Mouse (Mus musculus) cerebellum, adult 9-11 months (tissue): Measurements from ENCODE around the gene Ptgs1.

Experiments
- DNase-seq: peaks from one replicate; pipeline ENCODE4 v3.0.0; 2022

Ptgs1 gene

GRCm38 (mm10) chr2:36215203-36215739 lies 15.0 kb upstream of the Ptgs1 start:
- DNase-seq, result no peak

GRCm38 (mm10) chr2:36216546-36216945 lies 13.7 kb upstream of the Ptgs1 start:
- DNase-seq, result no peak

DNA sequence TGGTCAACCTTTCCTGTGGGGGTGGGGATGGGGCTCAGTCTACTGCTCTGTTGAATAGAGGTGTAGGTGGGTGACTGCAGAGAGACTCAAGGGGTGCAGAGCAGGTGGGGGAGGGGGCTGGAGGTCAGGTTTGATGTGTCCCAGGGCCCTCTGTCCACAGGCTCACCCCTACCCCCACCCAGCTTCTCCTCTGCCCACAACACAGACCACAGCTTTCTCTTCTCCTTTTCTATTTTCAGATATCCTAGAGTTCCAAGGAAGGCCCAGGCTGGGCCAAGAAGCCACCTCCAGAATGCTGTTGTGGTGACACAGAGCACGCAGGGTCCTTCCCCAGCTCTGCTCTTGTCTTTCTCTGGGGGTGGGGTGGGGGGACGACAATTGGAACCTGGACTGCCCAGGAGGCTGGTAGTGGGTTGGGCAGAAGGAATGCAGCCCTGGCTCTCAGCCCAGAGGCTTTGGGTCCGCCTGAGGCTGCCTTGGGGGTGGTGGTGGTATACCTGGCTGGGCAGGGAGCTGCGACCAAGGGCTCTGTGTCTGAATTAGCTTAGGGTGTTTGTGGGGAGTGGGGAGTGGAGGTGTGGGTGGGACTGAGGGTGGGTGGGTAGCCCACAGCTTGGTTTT lies 13.2 kb upstream of the Ptgs1 start:
- DNase-seq, result no peak

GRCm38 (mm10) chr2:36217692-36218233 lies 12.5 kb upstream of the Ptgs1 start:
- DNase-seq, result no peak

DNA sequence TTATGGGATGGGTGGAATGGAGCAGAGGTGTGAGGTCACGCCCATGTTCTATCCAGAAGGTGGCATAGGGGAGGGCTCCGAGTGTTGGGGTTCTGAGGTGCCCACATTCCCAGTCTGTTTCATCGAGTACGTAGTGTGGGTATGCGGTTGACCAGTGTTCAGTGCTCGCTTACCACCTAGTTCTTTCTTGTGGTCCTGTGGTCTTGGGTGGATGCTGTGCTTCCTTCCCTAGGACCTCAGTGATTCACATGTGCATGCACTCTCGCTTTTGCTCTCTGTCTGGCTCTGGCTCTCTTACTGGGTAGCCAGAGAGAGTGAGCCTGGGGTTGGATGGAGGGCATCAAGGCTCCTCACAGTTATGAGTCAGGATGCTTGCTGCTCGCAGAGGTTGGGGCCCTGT lies 10.1 kb upstream of the Ptgs1 start:
- no peak for DNase-seq

DNA sequence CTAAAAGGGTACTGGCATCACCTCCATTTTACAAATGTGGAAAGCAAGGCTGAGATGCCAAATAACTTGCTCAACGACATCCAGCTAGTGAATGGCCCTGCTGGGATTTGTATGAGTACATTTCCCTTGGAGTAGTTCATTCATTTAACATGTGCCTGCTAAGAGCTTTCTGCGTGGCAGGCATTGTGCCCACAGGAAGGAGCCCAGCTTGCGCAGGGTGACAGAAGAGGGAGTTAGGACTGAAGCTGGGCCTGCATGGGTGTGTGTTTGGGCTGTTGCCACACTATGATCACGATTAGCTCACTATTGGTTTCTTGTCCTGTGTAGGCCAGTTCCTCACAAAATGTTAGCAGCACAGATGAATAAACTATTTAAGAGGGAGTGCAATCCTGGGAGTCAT lies 9.3 kb upstream of the Ptgs1 start:
- no peak for DNase-seq

DNA sequence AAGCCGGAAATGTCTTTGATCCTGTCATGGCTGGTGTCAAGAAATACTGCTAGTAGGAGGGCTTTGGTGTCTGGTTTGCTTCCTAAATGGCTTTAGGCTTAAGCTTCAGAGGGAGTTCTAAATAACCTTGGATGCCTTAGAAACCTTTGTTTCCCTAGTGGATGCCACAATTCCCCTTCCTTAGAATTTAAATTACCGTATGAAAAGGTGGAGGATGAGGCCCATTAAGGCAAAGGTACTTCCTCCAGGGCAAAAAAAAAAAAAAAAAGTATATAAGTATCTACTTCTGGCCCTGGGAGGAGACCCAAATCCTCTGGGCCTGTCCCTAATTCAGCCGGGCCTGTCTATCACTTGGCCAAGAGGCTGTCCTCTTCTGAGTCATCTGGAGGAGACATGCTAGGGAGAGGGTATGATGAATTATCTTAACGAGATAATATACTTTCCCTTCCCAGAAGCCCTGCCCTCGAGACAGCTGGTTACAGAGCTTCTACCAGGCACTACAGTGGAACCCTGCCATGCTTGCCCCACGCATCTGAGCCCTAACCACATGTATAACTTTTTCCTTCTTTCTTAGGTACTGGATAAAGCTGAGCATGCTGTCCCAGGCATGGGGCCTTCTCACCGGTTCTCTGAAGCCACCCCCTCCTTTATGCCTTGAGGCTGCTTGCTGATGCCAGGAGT lies 7.9 kb upstream of the Ptgs1 start:
- DNase-seq, result no peak

DNA sequence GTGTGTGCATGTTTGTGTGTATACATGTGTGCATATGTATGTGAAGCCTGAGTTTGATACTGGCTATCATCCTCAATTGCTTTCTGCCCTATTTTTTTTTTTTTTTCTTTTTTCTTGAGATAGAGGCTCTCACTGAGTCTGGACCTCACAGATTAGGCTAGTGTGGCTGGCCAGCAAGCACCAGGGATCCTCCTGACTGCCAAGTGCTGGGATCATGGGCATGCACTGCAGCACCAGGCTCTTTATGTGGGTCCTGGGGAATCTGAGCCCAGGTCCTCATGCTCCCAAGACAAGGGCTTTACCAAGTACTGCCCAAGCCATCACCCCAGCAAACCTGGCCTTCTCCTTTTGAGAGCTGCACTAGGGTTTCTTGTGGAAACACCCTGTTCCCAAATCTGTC lies 6.8 kb upstream of the Ptgs1 start:
- no peak for DNase-seq

DNA sequence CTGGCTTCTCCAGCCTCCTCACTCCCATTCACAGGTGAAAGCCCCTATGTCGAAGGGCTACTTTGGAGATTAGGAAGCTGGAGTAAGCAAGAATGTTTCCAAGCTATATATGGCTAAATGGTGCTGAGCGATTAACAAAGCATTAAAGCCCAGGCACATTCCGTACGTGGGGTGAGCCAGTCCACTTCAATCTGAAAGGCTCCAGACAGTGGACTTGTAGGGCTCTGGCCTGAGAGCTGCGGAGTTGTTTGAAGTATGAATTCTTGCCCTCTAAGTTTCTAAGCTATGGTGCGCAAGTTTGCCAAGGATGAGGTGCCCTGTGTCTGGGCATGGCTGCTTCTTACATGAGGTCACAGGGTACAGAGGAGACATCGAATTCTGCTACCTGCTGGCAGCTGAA lies 6.1 kb upstream of the Ptgs1 start:
- no peak for DNase-seq

GRCm38 (mm10) chr2:36224599-36224998 lies 5.6 kb upstream of the Ptgs1 start:
- no peak for DNase-seq

- DNase-seq, result no peak
Measured at GRCm38 (mm10) chr2:36230967-36231366, 741 bp downstream of the Ptgs1 start.

- DNase-seq, result peak; percentile 29
Measured at GRCm38 (mm10) chr2:36234526-36235368, 4.5 kb downstream of the Ptgs1 start.

- peak; percentile 92 for DNase-seq
Measured at GRCm38 (mm10) chr2:36235917-36236316, 5.7 kb downstream of the Ptgs1 start.

- no peak for DNase-seq
Measured at GRCm38 (mm10) chr2:36236889-36237288, 6.7 kb downstream of the Ptgs1 start.

DNA sequence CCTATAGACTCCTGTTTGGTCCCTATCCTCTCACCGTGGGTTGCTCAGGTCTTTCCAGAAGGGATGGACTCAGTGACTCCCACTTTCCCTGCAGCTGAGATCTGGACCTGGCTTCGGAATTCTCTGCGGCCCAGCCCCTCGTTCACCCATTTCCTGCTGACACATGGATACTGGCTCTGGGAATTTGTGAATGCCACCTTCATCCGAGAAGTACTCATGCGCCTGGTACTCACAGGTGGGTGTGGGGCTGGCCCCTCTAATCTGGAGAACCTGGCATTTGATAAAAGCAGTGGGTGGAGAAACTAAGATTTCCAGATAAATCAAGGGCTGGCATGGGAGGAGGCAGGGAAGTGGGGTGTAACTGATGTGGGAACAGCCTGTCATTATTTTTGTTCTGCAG lies 7.3 kb downstream of the Ptgs1 start:
- DNase-seq, result no peak

- DNase-seq, result no peak
Measured at GRCm38 (mm10) chr2:36238467-36238866, 8.2 kb downstream of the Ptgs1 start.

DNA sequence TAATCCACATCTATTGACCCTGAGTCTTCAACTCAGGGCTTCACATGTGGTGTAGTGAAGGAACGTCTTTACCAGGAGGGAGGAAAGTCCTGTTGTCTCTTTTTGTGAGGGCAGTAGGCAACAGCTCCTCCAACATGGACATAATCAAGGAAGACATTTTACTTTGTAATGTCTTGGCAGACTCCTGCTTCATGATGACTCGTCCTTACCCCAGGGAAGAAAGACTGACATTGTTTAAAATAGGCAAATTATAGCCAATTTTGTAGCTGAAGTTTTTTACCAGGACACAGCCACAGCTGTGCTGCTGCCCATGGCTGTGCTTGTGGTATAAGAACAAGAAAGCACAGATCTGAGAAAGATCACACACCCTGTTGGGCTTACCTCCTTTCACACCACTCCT lies 8.7 kb downstream of the Ptgs1 start:
- no peak for DNase-seq

GRCm38 (mm10) chr2:36242514-36242913 lies 12.3 kb downstream of the Ptgs1 start:
- peak; percentile 76 for DNase-seq

GRCm38 (mm10) chr2:36243296-36243891 lies 13.2 kb downstream of the Ptgs1 start:
- DNase-seq, result no peak

- DNase-seq, result no peak
Measured at GRCm38 (mm10) chr2:36243892-36244309, 13.7 kb downstream of the Ptgs1 start.

DNA sequence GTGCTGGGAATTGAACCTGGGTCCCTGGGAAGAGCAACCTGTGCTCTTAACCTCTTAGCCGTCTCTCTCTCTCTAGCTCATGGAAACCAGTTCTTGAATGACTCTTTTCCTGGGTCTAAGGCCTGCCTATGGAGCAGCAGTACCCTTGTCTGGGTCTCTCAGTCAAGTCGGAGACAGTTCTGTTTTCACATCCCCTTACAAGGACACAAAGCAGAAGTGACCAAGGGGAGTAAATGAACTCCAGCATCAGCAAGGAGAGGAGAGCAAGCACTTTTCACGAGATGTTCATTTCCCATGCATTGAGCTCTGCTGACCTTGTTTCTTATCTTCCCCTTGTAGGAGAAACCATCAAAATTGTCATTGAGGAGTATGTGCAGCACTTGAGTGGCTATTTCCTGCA lies 14.5 kb downstream of the Ptgs1 start:
- DNase-seq, result no peak

DNA sequence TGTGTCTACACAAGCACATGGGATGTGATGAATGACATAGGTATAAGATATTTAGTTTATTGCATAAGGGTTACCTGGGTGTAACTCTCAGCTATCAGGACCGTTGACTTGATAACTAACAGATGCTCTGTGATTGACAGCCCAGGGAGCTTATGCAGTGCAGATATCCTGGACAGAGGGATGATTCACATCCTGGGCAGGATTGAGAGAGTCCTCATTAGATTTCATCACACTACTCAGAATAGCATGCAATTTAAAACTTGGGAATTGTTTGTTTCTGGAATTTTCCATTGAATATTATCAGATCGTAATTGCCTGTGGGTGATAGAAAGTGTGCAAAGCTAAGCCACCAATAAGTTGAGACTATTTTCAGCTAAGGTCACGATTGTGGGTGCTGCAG lies 17.7 kb downstream of the Ptgs1 start:
- DNase-seq, result no peak

GRCm38 (mm10) chr2:36251156-36251555 lies 20.9 kb downstream of the Ptgs1 start:
- no peak for DNase-seq
